Mouse (Mus musculus) neural tube, embryonic 12.5 days (tissue): ENCODE measurements around the gene Mgat4b. TPM values are rescaled to one million over a fixed set of nuclear protein-coding genes. Genes with fewer than 3 reads are reported as not detected.
A peak's percentile ranks its signal among the peaks of the same experiment; 100 is the strongest.

Experiments
- ATAC-seq: fragments of 200-750 bp; cut with Nextera tagmentation; 2 replicates; pipeline ENCODE4 v1.8.0; 2017; ENCODE audit warnings: low read depth, mild to moderate bottlenecking, moderate TSS enrichment, moderate library complexity; ENCODE audit not compliant: low FRiP score
- H3K27ac ChIP-seq: fragments of 300-500 bp; sonication (generic); 2 replicates; pipeline ENCODE4 v1.5.1; 2016
- H3K27me3 ChIP-seq: fragments of 300-500 bp; sonication (generic); replicated peaks from 2 replicates; pipeline ENCODE4 v1.6.1; 2016; ENCODE audit warnings: mild to moderate bottlenecking
- H3K36me3 ChIP-seq: fragments of 300-500 bp; sonication (generic); 2 replicates; pipeline ENCODE4 v1.6.1; 2016; ENCODE audit warnings: mild to moderate bottlenecking
- H3K4me1 ChIP-seq: fragments of 300-500 bp; sonication (generic); 2 replicates; pipeline ENCODE4 v1.6.1; 2016
- H3K4me2 ChIP-seq: fragments of 300-500 bp; sonication (generic); replicated peaks from 2 replicates; pipeline ENCODE4 v1.6.1; 2016; ENCODE audit warnings: mild to moderate bottlenecking
- H3K4me3 ChIP-seq: fragments of 300-500 bp; sonication (generic); 2 replicates; pipeline ENCODE4 v1.5.1; 2016
- H3K9ac ChIP-seq: fragments of 300-500 bp; sonication (generic); 2 replicates; pipeline ENCODE4 v1.6.1; 2016; ENCODE audit warnings: mild to moderate bottlenecking
- H3K9me3 ChIP-seq: fragments of 300-500 bp; sonication (generic); 2 replicates; pipeline ENCODE4 v1.6.1; 2016; ENCODE audit warnings: mild to moderate bottlenecking
- WGBS: fragments of 180-500 bp; shearing (Covaris S2); methylation state at CpG from one replicate; pipeline ENCODE4 v1.1.7; 2016; 5-methylcytosine and 5-hydroxymethylcytosine counted together
- polyA plus RNA-seq: library from polyadenylated mRNA; unstranded; fragments of >200 nt; fragmentation: Nextera tagmentation; extraction: Ambion mirVana; gene quantifications from 2 replicates; pipeline ENCODE4 v1.2.1, GENCODE M21; 2016

Mgat4b gene
- polyA plus RNA-seq, 1 experiment from 2014 or later, result 57.1 TPM

DNA sequence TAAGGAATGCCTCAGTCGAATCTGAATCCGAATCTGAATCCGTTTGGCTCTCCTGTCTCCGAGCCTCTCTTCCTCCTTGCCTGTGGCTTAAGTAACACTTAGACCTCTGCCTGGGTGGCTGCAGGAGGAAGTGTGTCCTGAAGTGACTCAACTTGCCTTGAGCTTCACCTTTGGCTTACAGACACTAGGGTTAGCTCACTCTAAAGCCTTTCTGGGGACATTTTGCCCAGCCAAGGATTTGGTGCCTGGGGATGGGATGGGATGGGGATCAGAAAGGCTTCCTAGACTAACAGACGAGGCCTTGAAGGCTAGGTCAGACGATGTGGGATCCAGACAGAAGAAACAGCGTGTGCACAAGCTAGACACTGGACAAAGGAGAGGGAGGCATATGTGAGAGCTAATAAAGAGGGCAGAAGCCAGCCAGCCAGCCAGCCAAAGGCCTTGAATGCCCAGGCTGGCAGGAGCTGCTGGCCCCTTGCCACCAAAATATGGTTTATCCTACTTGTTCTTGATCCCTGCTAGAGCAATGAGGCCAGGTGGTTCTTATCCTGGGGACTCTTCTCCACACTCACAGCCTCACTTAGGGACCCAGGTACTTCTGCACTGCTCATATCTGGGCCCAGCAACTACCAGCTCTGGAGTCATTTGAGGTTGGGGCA lies 18.7 kb downstream of the Mgat4b start:
- 50% methylated on average over 7 of the region's 7 CpGs for WGBS
- Histone ChIP-seq H3K36me3 (peaks cover 38% of the 10 kb centered on the region), H3K4me3 (no peak overlapping the region), H3K27ac (no peak overlapping the region), H3K9me3 (no peaks in the 10 kb centered on the region), H3K4me1 (peaks cover 35% of the 10 kb centered on the region), H3K9ac (peak overlapping the region; percentile 36; the same call in 1 of the 2 replicates), H3K4me2 (peak overlapping the region; percentile 14; the same call in 1 of the 2 replicates), H3K27me3 (peaks cover 7% of the 10 kb centered on the region; the same call in 1 of the 2 replicates)
- no peak for ATAC-seq

DNA sequence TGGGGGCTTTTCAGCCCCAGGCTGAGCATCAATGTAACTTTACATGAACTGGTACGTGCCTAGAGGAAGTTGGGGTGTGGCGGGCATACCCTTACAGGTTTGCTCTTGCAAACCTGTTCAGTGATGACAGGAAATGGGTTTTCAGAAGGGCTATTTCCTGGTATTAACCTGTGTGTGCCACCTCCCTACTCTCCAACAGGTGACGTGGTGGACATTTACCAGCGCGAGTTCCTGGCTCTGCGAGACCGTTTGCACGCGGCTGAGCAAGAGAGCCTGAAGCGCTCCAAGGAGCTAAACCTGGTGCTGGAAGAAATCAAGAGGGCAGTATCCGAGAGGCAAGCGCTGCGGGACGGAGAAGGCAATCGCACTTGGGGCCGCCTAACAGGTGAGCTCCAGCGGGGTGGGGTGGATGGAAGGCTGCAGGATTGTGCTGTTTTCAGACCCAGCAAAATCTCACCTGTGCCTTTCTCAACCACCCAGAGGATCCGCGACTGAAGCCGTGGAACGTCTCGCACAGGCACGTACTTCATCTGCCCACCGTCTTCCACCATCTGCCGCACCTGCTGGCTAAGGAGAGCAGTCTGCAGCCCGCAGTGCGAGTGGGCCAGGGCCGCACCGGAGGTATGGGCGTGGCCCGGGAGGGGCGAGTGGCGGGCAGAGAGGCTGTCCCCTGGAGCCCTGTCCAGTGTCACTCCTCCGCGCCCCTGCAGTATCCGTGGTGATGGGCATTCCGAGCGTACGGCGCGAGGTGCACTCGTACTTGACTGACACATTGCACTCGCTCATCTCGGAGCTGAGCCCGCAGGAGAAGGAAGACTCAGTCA lies 20.0 kb downstream of the Mgat4b start:
- WGBS, result 19% methylated on average over 45 of the region's 45 CpGs
- Histone ChIP-seq H3K4me3 (no peak overlapping the region), H3K4me2 (peak overlapping the region; percentile 50), H3K4me1 (peaks cover 33% of the 10 kb centered on the region), H3K27ac (no peak overlapping the region), H3K9ac (no peak overlapping the region), H3K9me3 (no peaks in the 10 kb centered on the region), H3K36me3 (peaks cover 47% of the 10 kb centered on the region), H3K27me3 (peaks cover 11% of the 10 kb centered on the region; the same call in 1 of the 2 replicates)
- ATAC-seq, result no peak

DNA sequence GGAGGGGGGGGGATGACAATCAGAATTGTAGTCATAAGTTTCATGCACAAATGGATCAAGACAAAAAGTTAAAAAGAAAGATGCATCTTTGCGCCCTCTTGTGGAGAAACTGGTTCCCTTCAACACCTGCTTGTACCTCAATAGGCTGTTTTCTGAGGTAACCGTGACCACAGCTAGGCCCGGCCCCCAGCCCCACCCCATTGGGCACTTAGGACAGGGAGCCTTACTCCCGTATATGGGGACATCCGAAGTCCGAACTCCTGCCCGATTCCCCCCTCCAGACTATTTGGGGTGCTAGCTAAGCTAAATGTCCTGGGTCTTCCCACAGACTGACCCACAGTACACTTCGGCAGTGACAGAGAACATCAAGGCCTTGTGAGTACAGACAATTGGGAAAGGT lies 20.7 kb downstream of the Mgat4b start:
- peaks cover 11% of the 10 kb centered on the region; the same call in 1 of the 2 replicates for H3K27me3 ChIP-seq
- no peak overlapping the region for H3K27ac ChIP-seq
- peaks cover 47% of the 10 kb centered on the region for H3K36me3 ChIP-seq
- peak overlapping the region; percentile 50 for H3K4me2 ChIP-seq
- peaks cover 32% of the 10 kb centered on the region for H3K4me1 ChIP-seq
- 19% methylated on average over 8 of the region's 8 CpGs for WGBS
- H3K9ac ChIP-seq, result no peak overlapping the region
- H3K4me3 ChIP-seq, result no peak overlapping the region
- no peaks in the 10 kb centered on the region for H3K9me3 ChIP-seq
- ATAC-seq, result no peak

DNA sequence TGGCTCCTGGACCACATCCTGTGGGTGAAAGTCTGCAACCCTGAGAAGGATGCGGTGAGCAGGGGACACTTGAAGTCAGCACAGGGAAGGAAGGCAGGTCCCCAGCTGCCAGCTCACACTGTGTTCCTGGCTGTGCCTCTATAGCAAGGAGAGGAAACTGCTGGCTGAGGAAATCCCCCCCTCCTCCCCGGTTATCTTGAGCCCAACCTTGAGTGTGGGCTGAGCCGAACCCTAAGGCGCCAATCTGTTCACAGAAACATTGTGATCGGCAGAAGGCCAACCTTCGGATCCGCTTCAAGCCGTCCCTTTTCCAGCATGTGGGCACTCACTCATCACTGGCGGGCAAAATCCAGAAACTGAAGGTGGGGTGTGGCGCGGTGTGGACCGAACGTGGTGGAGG lies 22.3 kb downstream of the Mgat4b start:
- Histone ChIP-seq H3K4me1 (peaks cover 26% of the 10 kb centered on the region), H3K4me2 (no peak overlapping the region), H3K27ac (no peak overlapping the region), H3K27me3 (peaks cover 24% of the 10 kb centered on the region), H3K9ac (no peak overlapping the region), H3K9me3 (no peaks in the 10 kb centered on the region), H3K36me3 (peaks cover 47% of the 10 kb centered on the region), H3K4me3 (no peak overlapping the region)
- WGBS, result 94% methylated on average over 13 of the region's 13 CpGs
- no peak for ATAC-seq

DNA sequence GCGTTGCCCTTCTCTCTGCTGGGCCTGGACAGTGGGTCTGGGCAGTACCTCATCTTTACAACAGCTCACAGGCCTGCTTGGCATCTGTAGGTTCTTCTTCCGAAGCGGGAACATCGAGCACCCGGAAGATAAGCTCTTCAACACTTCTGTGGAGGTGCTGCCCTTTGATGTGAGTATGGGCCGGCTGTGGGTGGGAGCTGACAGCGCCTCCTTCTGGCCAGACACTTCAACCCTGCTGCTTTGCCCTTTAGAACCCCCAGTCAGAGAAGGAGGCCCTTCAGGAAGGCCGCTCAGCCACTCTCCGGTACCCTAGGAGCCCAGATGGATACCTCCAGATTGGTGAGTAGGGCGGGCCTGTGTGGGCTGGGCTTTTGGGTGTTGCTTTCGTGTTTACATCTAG lies 23.3 kb downstream of the Mgat4b start:
- H3K9ac ChIP-seq, result no peak overlapping the region
- peaks cover 19% of the 10 kb centered on the region for H3K4me1 ChIP-seq
- H3K9me3 ChIP-seq, result no peaks in the 10 kb centered on the region
- H3K4me3 ChIP-seq, result no peak overlapping the region
- 86% methylated on average over 11 of the region's 11 CpGs for WGBS
- no peak for ATAC-seq
- H3K27ac ChIP-seq, result no peak overlapping the region
- peaks cover 43% of the 10 kb centered on the region for H3K36me3 ChIP-seq
- H3K4me2 ChIP-seq, result no peak overlapping the region
- peaks cover 33% of the 10 kb centered on the region for H3K27me3 ChIP-seq

DNA sequence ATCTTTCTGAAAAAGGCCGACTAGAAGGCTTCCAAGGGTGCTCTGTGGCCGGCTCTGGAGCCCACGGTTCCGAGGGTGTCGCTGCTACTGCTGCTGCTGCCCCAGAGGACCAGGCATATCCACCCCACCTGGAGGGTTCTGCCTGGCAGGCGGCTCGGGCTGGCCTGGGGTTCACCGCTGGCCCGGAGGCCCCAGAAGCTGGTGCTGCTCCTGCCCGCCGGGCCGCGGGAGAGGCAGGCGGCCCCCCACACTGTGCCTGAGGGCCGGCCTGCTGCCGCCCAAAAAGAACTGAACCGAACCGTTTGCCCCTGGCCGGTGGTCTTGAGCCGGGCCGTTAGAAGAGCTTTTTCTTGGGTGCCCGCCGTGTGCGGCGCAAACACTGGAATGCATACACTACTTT lies 23.9 kb downstream of the Mgat4b start:
- H3K4me3 ChIP-seq, result no peak overlapping the region
- 97% methylated on average over 25 of the region's 25 CpGs for WGBS

DNA sequence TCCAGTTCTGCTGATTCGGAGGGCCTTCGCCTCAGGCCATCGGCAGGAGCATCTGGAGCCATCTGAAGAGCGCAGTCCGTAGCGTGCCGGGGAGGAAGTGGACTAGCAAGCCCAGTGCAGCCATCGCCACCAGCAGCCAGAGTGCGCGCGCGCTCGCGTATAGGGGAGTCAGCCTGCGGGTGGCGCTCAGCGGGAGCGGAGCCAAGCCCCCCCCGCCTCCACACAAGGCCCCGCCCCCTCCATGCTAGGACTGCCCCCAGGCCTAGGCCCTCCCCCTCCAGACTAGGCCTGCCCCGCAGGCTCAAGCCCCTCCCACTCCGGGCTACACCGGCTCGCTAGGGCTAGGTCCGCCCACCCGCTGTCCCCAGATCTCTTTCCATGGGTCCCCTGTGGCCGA lies 25.8 kb downstream of the Mgat4b start:
- H3K4me2 ChIP-seq, result peak overlapping the region; percentile 95

More for the DNA sequence above, 23.9 kb downstream of the Mgat4b start:
- Histone ChIP-seq H3K27me3 (peaks cover 40% of the 10 kb centered on the region), H3K9me3 (no peaks in the 10 kb centered on the region), H3K36me3 (peaks cover 43% of the 10 kb centered on the region), H3K9ac (no peak overlapping the region), H3K4me1 (peaks cover 16% of the 10 kb centered on the region), H3K27ac (no peak overlapping the region), H3K4me2 (no peak overlapping the region)
- ATAC-seq, result no peak

DNA sequence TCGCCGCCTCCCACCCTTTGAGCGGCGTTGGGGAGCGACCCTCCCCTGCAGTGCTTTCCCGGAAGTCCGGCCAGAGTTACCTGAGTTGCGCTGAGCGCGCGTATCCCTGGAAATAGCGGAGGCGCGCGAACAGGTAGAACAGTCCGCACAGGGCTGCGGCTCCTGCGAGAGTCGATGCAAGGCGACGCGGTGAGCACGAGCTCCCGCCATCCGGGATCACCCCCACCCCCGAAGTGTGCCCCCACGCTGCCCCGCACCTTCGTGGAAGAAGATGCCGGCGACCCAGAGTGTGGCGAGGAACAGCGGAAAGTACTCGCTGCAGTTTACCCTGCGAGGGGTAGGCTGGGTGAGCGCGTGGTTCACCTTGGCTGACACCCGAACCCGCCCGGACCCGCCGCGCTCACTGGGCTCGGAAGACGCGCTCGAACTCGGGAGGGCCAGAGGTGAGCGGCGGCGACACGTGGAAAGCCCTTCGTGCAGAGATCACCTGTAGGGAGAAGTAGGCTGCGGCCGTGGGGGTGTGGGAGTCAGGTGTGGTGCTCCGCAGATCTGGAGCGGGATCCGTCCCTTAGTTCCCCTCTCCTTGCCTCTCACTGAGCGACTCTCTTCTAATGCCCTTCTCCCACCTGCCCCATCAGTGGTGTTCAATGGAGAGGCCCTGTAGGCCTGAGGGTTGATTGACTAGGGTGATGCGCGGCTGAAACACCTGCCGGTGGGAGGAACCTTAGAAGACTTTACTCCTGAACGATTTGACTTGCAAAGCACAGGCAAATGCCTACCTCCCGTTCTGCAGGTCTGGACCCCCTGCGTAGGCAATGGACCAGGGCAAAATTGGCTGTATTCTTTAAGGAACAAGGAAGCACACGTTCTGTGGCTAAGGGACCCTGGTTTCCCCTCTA lies 26.5 kb downstream of the Mgat4b start:
- peak overlapping the region; percentile 49 for H3K9ac ChIP-seq
- H3K36me3 ChIP-seq, result peaks cover 30% of the 10 kb centered on the region
- WGBS, result 2% methylated on average over 66 of the region's 66 CpGs
- peak; percentile 26; the same call in 1 of the 2 replicates for ATAC-seq
- H3K4me2 ChIP-seq, result peak overlapping the region; percentile 95
- H3K27me3 ChIP-seq, result peaks cover 34% of the 10 kb centered on the region
- H3K27ac ChIP-seq, result no peak overlapping the region
- H3K4me1 ChIP-seq, result peaks cover 10% of the 10 kb centered on the region
- no peaks in the 10 kb centered on the region for H3K9me3 ChIP-seq
- peak overlapping the region; percentile 52 for H3K4me3 ChIP-seq

More for the DNA sequence above, 25.8 kb downstream of the Mgat4b start:
- H3K27ac ChIP-seq, result no peak overlapping the region
- H3K9me3 ChIP-seq, result no peaks in the 10 kb centered on the region
- peak overlapping the region; percentile 52 for H3K4me3 ChIP-seq
- under 1% methylated on average over 27 of the region's 27 CpGs for WGBS
- H3K9ac ChIP-seq, result peak overlapping the region; percentile 49
- peaks cover 10% of the 10 kb centered on the region for H3K4me1 ChIP-seq
- H3K27me3 ChIP-seq, result peaks cover 34% of the 10 kb centered on the region
- peak; percentile 89 for ATAC-seq
- peaks cover 37% of the 10 kb centered on the region for H3K36me3 ChIP-seq

DNA sequence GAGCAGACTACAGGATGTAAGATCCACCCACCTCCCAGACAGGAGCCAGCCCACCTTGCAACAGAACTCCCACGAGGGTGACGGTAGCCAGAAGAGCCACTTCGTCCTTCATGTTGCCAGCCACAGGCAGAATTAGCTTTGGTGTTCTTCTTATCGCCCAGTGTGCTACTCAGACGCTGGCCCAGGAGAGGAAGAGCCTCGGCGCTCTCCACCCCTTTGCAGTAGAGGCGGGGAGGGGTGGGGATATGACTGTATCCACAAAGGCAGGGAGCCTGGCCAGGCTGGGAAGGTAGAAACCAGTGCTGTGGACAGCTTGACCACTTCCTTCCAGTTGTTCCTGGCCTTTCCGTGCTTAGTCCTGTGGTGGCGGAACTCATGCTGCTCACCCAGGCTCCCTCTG lies 27.6 kb downstream of the Mgat4b start, which contains the start of gene Ltc4s:
Gene Ltc4s (minus strand): TSS at position 293 of the 400 bp plus-strand sequence.
- Histone ChIP-seq H3K4me2 (peak within 1 kb of the TSS; percentile 95), H3K4me1 (peaks cover 10% of the 10 kb centered on the region), H3K36me3 (peaks cover 19% of the 10 kb centered on the region), H3K4me3 (peak within 1 kb of the TSS; percentile 52; the same call in 1 of the 2 replicates), H3K9me3 (no peaks in the 10 kb centered on the region), H3K9ac (0 out of 2 replicates have a peak within 1 kb of the TSS, but pooled peaks have one; percentile 49), H3K27me3 (peaks cover 34% of the 10 kb centered on the region), H3K27ac (no peak within 1 kb of the TSS)
- ATAC-seq, result no peak
- WGBS, result 38% methylated on average over 10 of the region's 10 CpGs

DNA sequence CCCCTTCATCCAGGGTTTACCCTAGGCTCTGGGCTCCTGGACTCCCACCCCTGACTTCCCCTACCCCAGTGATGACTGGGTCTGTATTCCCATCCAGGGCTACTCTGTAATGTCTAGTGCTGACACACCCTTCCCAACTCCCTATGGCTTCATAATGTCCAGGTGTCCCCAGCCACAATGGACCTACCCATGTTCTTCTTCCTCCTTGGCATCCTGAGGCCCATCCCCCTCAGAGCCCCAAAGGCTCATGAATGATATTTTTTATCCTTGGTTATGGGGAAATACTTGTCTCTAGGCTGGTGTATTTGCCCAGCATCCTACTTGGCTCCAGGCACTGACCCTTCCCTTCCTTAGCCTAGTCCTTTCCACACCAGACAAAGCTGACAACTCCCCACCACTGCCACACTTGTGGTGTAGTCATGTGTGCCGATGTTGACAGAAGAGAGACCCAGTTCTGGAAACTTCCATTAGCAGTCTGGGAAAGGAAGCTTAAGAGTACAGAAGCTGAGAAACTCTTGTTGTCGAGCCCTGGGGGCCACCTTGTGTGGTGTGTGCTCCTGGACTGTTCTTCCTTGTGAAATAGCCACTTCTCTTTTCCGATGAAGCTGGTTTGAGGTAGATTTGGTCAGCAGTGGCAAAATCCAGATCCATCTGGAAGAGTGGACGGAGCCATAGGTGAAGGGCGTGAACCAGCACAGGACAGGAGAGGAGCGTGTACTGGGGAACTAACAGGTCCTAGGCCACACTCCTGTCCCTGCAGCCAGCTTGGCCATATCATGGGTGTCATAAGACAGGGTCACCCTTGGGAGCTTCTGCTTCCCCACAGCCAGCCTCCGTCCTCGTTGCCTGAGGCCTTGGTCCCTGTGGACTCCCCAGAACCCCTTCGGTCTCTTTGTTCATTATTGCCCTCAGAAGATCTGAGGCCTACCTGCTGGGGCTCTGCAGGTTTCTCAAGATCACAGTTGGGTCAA lies 28.4 kb downstream of the Mgat4b start:
- no peak overlapping the region for H3K4me2 ChIP-seq
- H3K36me3 ChIP-seq, result peaks cover 11% of the 10 kb centered on the region
- no peak overlapping the region for H3K9ac ChIP-seq
- no peaks in the 10 kb centered on the region for H3K9me3 ChIP-seq
- H3K4me3 ChIP-seq, result no peak overlapping the region
- no peak overlapping the region for H3K27ac ChIP-seq
- H3K4me1 ChIP-seq, result peaks cover 10% of the 10 kb centered on the region
- WGBS, result 93% methylated on average over 9 of the region's 9 CpGs
- no peak for ATAC-seq
- H3K27me3 ChIP-seq, result peaks cover 34% of the 10 kb centered on the region
